Mouse (Mus musculus) inflammation-experienced regulatory T-cells, adult 6 months (primary cell): Measurements from ENCODE around the gene Zbtb2. TPM values are rescaled to one million over a fixed set of nuclear protein-coding genes. Genes with fewer than 3 reads are reported as not detected.
"Not testable (repeated sequence)": the region's sequence is repeated elsewhere in the genome, so short reads cannot be mapped to it uniquely, and the experiment has no call there.

Source experiments
- ATAC-seq: one replicate; pipeline ENCODE4 v1.8.0; 2017
- polyA plus RNA-seq, 3 experiments: library from polyadenylated mRNA; unstranded; fragments of 100-300 nt; shearing (Covaris generic); gene quantifications; one replicate each; pipeline ENCODE4 v1.2.1; 2017

The Zbtb2 gene
- 10 to 100 TPM in 2 of 3 experiments, 1 to 10 TPM in 1; 9.1 to 11.5 (median 11.1) TPM for polyA plus RNA-seq

- ATAC-seq = peak; percentile 2
Measured at GRCm38 (mm10) chr10:4387701-4388383, at the start of gene Zbtb2. Gene Zbtb2 (minus strand): TSS chr10:4388108.

GRCm38 (mm10) chr10:4435416-4435815 is 47.5 kb upstream of the Zbtb2 start:
- ATAC-seq = no peak

GRCm38 (mm10) chr10:4433871-4434270 is 46.0 kb upstream of the Zbtb2 start:
- ATAC-seq = not testable (repeated sequence)

- ATAC-seq = no peak
Measured at GRCm38 (mm10) chr10:4432996-4433755, 45.3 kb upstream of the Zbtb2 start.

- peak; percentile 88 for ATAC-seq
Measured at GRCm38 (mm10) chr10:4432123-4432931, 44.4 kb upstream of the Zbtb2 start, which contains the start of the genes Rmnd1 and Armt1. Gene Rmnd1 (minus strand): TSS chr10:4432388. Gene Armt1 (plus strand): TSS chr10:4432467.

- no peak for ATAC-seq
Measured at GRCm38 (mm10) chr10:4431746-4432122, 43.8 kb upstream of the Zbtb2 start.

- no peak for ATAC-seq
Measured at GRCm38 (mm10) chr10:4430826-4431225, 42.9 kb upstream of the Zbtb2 start.

GRCm38 (mm10) chr10:4430399-4430798 is 42.5 kb upstream of the Zbtb2 start:
- ATAC-seq = no peak

GRCm38 (mm10) chr10:4425245-4425644 is 37.3 kb upstream of the Zbtb2 start:
- ATAC-seq = no peak

GRCm38 (mm10) chr10:4407191-4407590 is 19.3 kb upstream of the Zbtb2 start:
- ATAC-seq = no peak

- ATAC-seq = no peak
Measured at GRCm38 (mm10) chr10:4405511-4405910, 17.6 kb upstream of the Zbtb2 start.

GRCm38 (mm10) chr10:4404895-4405491 is 17.1 kb upstream of the Zbtb2 start:
- ATAC-seq = peak; percentile 86

GRCm38 (mm10) chr10:4398058-4398457 is 10.2 kb upstream of the Zbtb2 start:
- no peak for ATAC-seq

GRCm38 (mm10) chr10:4395321-4395720 is 7.4 kb upstream of the Zbtb2 start:
- ATAC-seq = no peak

- ATAC-seq = peak; percentile 51
Measured at GRCm38 (mm10) chr10:4391851-4392250, 3.9 kb upstream of the Zbtb2 start.

GRCm38 (mm10) chr10:4391076-4391475 is 3.2 kb upstream of the Zbtb2 start:
- no peak for ATAC-seq

GRCm38 (mm10) chr10:4390550-4390949 is 2.6 kb upstream of the Zbtb2 start:
- no peak for ATAC-seq

GRCm38 (mm10) chr10:4389461-4390112 is 1.7 kb upstream of the Zbtb2 start:
- no peak for ATAC-seq

- no peak for ATAC-seq
Measured at GRCm38 (mm10) chr10:4389036-4389435, 1.1 kb upstream of the Zbtb2 start.

- ATAC-seq = no peak
Measured at GRCm38 (mm10) chr10:4388384-4388745, 457 bp upstream of the Zbtb2 start.

- ATAC-seq = peak; percentile 79
Measured at GRCm38 (mm10) chr10:4386609-4387591, 1.0 kb downstream of the Zbtb2 start.
